18 mouse cellular contexts compared by ENCODE assay signal in the genomic region with DNA sequence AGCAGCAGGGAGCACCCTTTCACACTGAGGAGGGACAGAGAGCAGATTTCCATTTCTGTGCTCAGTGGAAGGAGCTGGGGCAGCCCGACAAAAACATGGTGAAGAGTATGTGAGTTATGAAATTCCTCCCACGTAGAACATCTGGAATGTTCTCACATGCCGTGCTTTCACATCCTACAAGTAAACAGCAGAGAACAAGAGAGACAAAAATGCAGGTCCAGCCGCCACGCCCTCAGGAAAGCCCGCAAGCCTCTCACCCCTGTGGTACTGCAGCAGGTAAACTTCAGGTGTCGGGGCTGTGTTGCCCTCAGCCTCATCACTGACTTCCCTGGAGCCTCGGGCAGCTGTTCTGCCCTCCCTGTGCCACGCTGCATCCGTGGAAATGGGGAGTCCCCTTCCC.
DNase-seq lines count a peak whose midpoint lies in the region; ATAC-seq and TF ChIP-seq lines count a peak whose summit lies in the region.
"Had no signal": no experiment of that assay in that cellular context is flagged by ENCODE, and none has a peak within 500 bp of the region (broad histone marks: within the 10 kb centered on the region; RNA-seq: fewer than 3 reads in every experiment).

No protein-coding gene starts in this region.

- no peak overlapping the region; the same call in 1 of the 2 replicates for H3K4me3 ChIP-seq in gastrocnemius, adult 2 months
- no peak overlapping the region for H3K4me3 ChIP-seq in midbrain, embryonic 11.5 days (ENCODE audit: low read depth, low read length)
- no peak overlapping the region for H3K4me3 ChIP-seq in midbrain, embryonic 13.5 days (replicated peaks)
- H3K4me3 ChIP-seq: embryonic facial prominence, embryonic 12.5 days; forebrain, embryonic 13.5 days; heart, embryonic 12.5 days had no signal

- H3K9ac ChIP-seq in midbrain, embryonic 11.5 days (ENCODE audit: low read length): no peak overlapping the region
- H3K9ac ChIP-seq in midbrain, embryonic 13.5 days (replicated peaks): no peak overlapping the region
- H3K9ac ChIP-seq: embryonic facial prominence, embryonic 12.5 days; forebrain, embryonic 13.5 days; forebrain, postnatal 0 days; heart, embryonic 12.5 days had no signal

- H3K27me3 ChIP-seq in midbrain, embryonic 11.5 days (ENCODE audit: control insufficient read depth, insufficient read depth, low read length): no peaks in the 10 kb centered on the region
- H3K27me3 ChIP-seq in midbrain, embryonic 13.5 days: no peaks in the 10 kb centered on the region
- H3K27me3 ChIP-seq: embryonic facial prominence, embryonic 12.5 days; forebrain, embryonic 13.5 days; heart, embryonic 12.5 days had no signal

- H3K4me2 ChIP-seq in midbrain, embryonic 11.5 days: no peak overlapping the region
- H3K4me2 ChIP-seq in midbrain, embryonic 13.5 days (replicated peaks): no peak overlapping the region
- H3K4me2 ChIP-seq: embryonic facial prominence, embryonic 12.5 days; forebrain, embryonic 13.5 days; heart, embryonic 12.5 days had no signal

- no peak for ATAC-seq in midbrain, embryonic 11.5 days (ENCODE audit: low FRiP score)
- no peak for ATAC-seq in midbrain, embryonic 13.5 days
- ATAC-seq: forebrain, embryonic 13.5 days; forebrain, postnatal 0 days; hindbrain, embryonic 16.5 days; inflammation-experienced regulatory T-cells, adult 6 months had no signal

- 85% methylated on average over 10 of the region's 10 CpGs for WGBS in midbrain, embryonic 11.5 days
- WGBS in midbrain, embryonic 13.5 days: 85% methylated on average over 10 of the region's 10 CpGs

- no peak for TF ChIP-seq CTCF in gastrocnemius, adult 2 months (IDR thresholded peaks at IDR 0.05)

- intact Hi-C loops in gastrocnemius, adult 2 months (cut with DNase I): no loop called here

- H3K27ac ChIP-seq in gastrocnemius, adult 2 months: peak overlapping the region; percentile 81
- no peak overlapping the region for H3K27ac ChIP-seq in midbrain, embryonic 11.5 days (ENCODE audit: low read depth, low read length)
- no peak overlapping the region for H3K27ac ChIP-seq in midbrain, embryonic 13.5 days
- H3K27ac ChIP-seq: embryonic facial prominence, embryonic 12.5 days; forebrain, embryonic 13.5 days had no signal

- H3K9me3 ChIP-seq in midbrain, embryonic 11.5 days (ENCODE audit: control insufficient read depth, low read length): no peaks in the 10 kb centered on the region
- H3K9me3 ChIP-seq in midbrain, embryonic 13.5 days: no peaks in the 10 kb centered on the region
- H3K9me3 ChIP-seq: embryonic facial prominence, embryonic 12.5 days; forebrain, embryonic 13.5 days; heart, embryonic 12.5 days had no signal

- no peak for DNase-seq in gastrocnemius, adult 2 months
- DNase-seq in gastrocnemius, postnatal 10 days: no peak
- DNase-seq in midbrain, embryonic 11.5 days (ENCODE audit: low spot score, missing footprints): peak; percentile 39
- peak; percentile 56 for DNase-seq in lung, postnatal 10 days
- no peak for DNase-seq in layer of hippocampus, adult 9-11 months
- DNase-seq in kidney, adult 11 months: no peak
- DNase-seq: adrenal gland, adult 8-10 months; cerebellum, adult 11-12 months; cerebellum, adult 9-10 months; cerebellum, postnatal 25 days; forebrain, postnatal 0 days; gastrocnemius, postnatal 36 days had no signal

- no peaks in the 10 kb centered on the region for H3K4me1 ChIP-seq in midbrain, embryonic 11.5 days (ENCODE audit: control insufficient read depth, insufficient read depth, low read length)
- peaks cover 3% of the 10 kb centered on the region; the same call in 1 of the 2 replicates for H3K4me1 ChIP-seq in midbrain, embryonic 13.5 days (replicated peaks)

- no peaks in the 10 kb centered on the region for H3K36me3 ChIP-seq in midbrain, embryonic 11.5 days (ENCODE audit: control insufficient read depth, insufficient read depth, low read length)
- no peaks in the 10 kb centered on the region for H3K36me3 ChIP-seq in midbrain, embryonic 13.5 days
- H3K36me3 ChIP-seq: embryonic facial prominence, embryonic 12.5 days had no signal

Comparison
In these comparisons a context has a peak if more than half of its experiments do, and no peak if none do; other contexts are left out.
1. DNase-seq: peak in midbrain, embryonic 11.5 days (single experiment) and lung, postnatal 10 days (single experiment); none in gastrocnemius, adult 2 months (single experiment), gastrocnemius, postnatal 10 days (single experiment), layer of hippocampus, adult 9-11 months (single experiment) and kidney, adult 11 months (single experiment).